Mouse (Mus musculus) erythroid progenitor cell, adult 5-6 weeks (primary cell): ENCODE measurements around the gene Olfr750. TPM values are rescaled to one million over a fixed set of nuclear protein-coding genes. Genes with fewer than 3 reads are reported as not detected.
A peak's percentile ranks its signal among the peaks of the same experiment; 100 is the strongest.

Experiments used
- ATAC-seq: replicated peaks from 2 replicates; pipeline ENCODE4 v1.8.0; 2016; ENCODE audit warnings: moderate number of reproducible peaks, mild to moderate bottlenecking, moderate TSS enrichment, inconsistent platforms; ENCODE audit not compliant: poor library complexity, low FRiP score, severe bottlenecking
- total RNA-seq, 2 experiments: library from RNA; stranded (forward) in 1 of 2; stranded (reverse) in 1 of 2; fragments of 150-400 nt in 1 of 2; fragments of 186-747, 209-891 nt in 1 of 2; gene quantifications; 2 replicates each; pipeline versions ENCODE4 v1.2.3 to v1.2.4; 2015 to 2017; ENCODE audit warnings: low replicate concordance in 2 of 2

Gene Olfr750
- total RNA-seq (2015; ENCODE audit: low replicate concordance) (not detected in 2 replicates), total RNA-seq (2017; ENCODE audit: low replicate concordance) (not detected in 2 replicates)

- no peak for ATAC-seq
Measured at GRCm38 (mm10) chr14:51074335-51074734, at the start of gene Olfr750. Gene Olfr750 (minus strand): TSS chr14:51074435.

GRCm38 (mm10) chr14:51113916-51114560, 39.8 kb upstream of the Olfr750 start, which contains the start of gene Eddm3b:
Gene Eddm3b (plus strand): TSS chr14:51114426.
- no peak for ATAC-seq

GRCm38 (mm10) chr14:51113476-51113875, 39.2 kb upstream of the Olfr750 start:
- no peak for ATAC-seq

- no peak for ATAC-seq
Measured at GRCm38 (mm10) chr14:51111966-51112365, 37.7 kb upstream of the Olfr750 start.

- ATAC-seq, result no peak
Measured at GRCm38 (mm10) chr14:51106449-51106967, 32.3 kb upstream of the Olfr750 start.

- no peak for ATAC-seq
Measured at GRCm38 (mm10) chr14:51104366-51104765, 30.1 kb upstream of the Olfr750 start.

- ATAC-seq, result peak; percentile 75
Measured at GRCm38 (mm10) chr14:51103217-51103616, 29.0 kb upstream of the Olfr750 start.

GRCm38 (mm10) chr14:51101284-51101683, 27.0 kb upstream of the Olfr750 start:
- no peak for ATAC-seq

- no peak for ATAC-seq
Measured at GRCm38 (mm10) chr14:51098921-51099320, 24.7 kb upstream of the Olfr750 start.

GRCm38 (mm10) chr14:51098300-51098699, 24.1 kb upstream of the Olfr750 start:
- ATAC-seq, result peak; percentile 75

- ATAC-seq, result no peak
Measured at GRCm38 (mm10) chr14:51095736-51096524, 21.7 kb upstream of the Olfr750 start.

- ATAC-seq, result no peak
Measured at GRCm38 (mm10) chr14:51094921-51095320, 20.7 kb upstream of the Olfr750 start.

- no peak for ATAC-seq
Measured at GRCm38 (mm10) chr14:51094096-51094875, 20.1 kb upstream of the Olfr750 start.

GRCm38 (mm10) chr14:51093496-51093895, 19.3 kb upstream of the Olfr750 start:
- no peak for ATAC-seq

- no peak for ATAC-seq
Measured at GRCm38 (mm10) chr14:51092073-51092620, 17.9 kb upstream of the Olfr750 start.

GRCm38 (mm10) chr14:51090921-51091900, 17.0 kb upstream of the Olfr750 start, which contains the start of the genes Rnase4 and Ang:
Gene Rnase4 (plus strand): TSS chr14:51091077.
Gene Ang (plus strand): TSS chr14:51091150.
- no peak for ATAC-seq

GRCm38 (mm10) chr14:51090077-51090781, 16.0 kb upstream of the Olfr750 start:
- 0 out of 2 replicates have a peak, but pooled peaks have one; percentile 32 for ATAC-seq

- no peak for ATAC-seq
Measured at GRCm38 (mm10) chr14:51089674-51090076, 15.4 kb upstream of the Olfr750 start.
